Mouse (Mus musculus) embryo, embryonic 10.5 days (tissue): ENCODE measurements around the gene Prss40.
A peak's percentile ranks its signal among the peaks of the same experiment; 100 is the strongest.

Experiments
- DNase-seq: peaks from one replicate; pipeline ENCODE4 v3.0.0-alpha.2; 2015; ENCODE audit warnings: low spot score

Gene Prss40

GRCm38 (mm10) chr1:34560843-34561242, at the start of gene Prss40:
TSS of gene Prss40 (minus strand) at chr1:34560943.
- no peak for DNase-seq

GRCm38 (mm10) chr1:34602363-34602762, 41.6 kb upstream of the Prss40 start:
- DNase-seq = peak; percentile 91

- no peak for DNase-seq
Measured at GRCm38 (mm10) chr1:34601323-34602047, 40.7 kb upstream of the Prss40 start.

- DNase-seq = no peak
Measured at GRCm38 (mm10) chr1:34600000-34600399, 39.3 kb upstream of the Prss40 start.

GRCm38 (mm10) chr1:34587298-34588096, 26.8 kb upstream of the Prss40 start:
- DNase-seq = no peak

- DNase-seq = no peak
Measured at GRCm38 (mm10) chr1:34584736-34585135, 24.0 kb upstream of the Prss40 start.

- no peak for DNase-seq
Measured at GRCm38 (mm10) chr1:34583821-34584263, 23.1 kb upstream of the Prss40 start.

GRCm38 (mm10) chr1:34582218-34582617, 21.5 kb upstream of the Prss40 start:
- no peak for DNase-seq

- DNase-seq = no peak
Measured at GRCm38 (mm10) chr1:34579782-34580356, 19.1 kb upstream of the Prss40 start.

GRCm38 (mm10) chr1:34578851-34579781, 18.4 kb upstream of the Prss40 start, which contains the start of gene Amer3:
TSS of gene Amer3 (plus strand) at chr1:34579657.
- peak; percentile 83 for DNase-seq

- DNase-seq = no peak
Measured at GRCm38 (mm10) chr1:34573221-34573620, 12.5 kb upstream of the Prss40 start.

GRCm38 (mm10) chr1:34571431-34571830, 10.7 kb upstream of the Prss40 start:
- DNase-seq = no peak

GRCm38 (mm10) chr1:34569876-34570275, 9.1 kb upstream of the Prss40 start:
- DNase-seq = no peak

- DNase-seq = no peak
Measured at GRCm38 (mm10) chr1:34568120-34568519, 7.4 kb upstream of the Prss40 start.

- DNase-seq = no peak
Measured at GRCm38 (mm10) chr1:34564383-34565045, 3.8 kb upstream of the Prss40 start.

- DNase-seq = no peak
Measured at GRCm38 (mm10) chr1:34554275-34554674, 6.5 kb downstream of the Prss40 start.

GRCm38 (mm10) chr1:34553690-34554089, 7.1 kb downstream of the Prss40 start:
- DNase-seq = no peak

- no peak for DNase-seq
Measured at GRCm38 (mm10) chr1:34547074-34547473, 13.7 kb downstream of the Prss40 start.

GRCm38 (mm10) chr1:34536767-34537485, 23.8 kb downstream of the Prss40 start:
- peak; percentile 34 for DNase-seq

- DNase-seq = peak; percentile 39
Measured at GRCm38 (mm10) chr1:34536291-34536766, 24.4 kb downstream of the Prss40 start.
